Mouse (Mus musculus): ENCODE measurements around the gene Cenpl.

Gene Cenpl

DNA sequence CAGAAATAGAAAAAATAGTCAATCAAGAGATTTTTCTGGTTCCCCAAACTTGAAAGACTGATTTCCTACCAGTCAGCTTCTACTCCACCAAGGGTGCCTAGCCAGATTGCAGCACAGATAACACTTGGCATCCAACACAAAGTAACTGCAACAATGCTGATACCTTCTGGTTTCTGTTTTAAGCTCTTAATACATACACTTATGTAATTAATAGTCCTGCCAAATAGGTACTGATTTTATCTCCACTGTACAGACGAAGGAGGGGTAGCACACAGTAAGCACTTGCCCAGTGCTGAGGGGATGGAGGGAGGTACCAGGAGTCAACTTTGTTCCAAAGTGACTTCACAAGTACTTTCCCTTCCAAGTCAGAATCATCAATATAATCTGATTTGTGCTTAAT is 33.3 kb downstream of the Cenpl start:
- Histone ChIP-seq H3K27me3 (ENCODE audit: control insufficient read depth, insufficient read depth, low read length, poor library complexity, severe bottlenecking) (no peaks in the 10 kb centered on the region), H3K36me3 (ENCODE audit: control insufficient read depth, insufficient read depth, low read length, poor library complexity, severe bottlenecking) (peaks cover 20% of the 10 kb centered on the region)
- DNase-seq (ENCODE audit: low read depth, low spot score): no peak

- DNase-seq (ENCODE audit: low read depth, low spot score): no peak
- no peaks in the 10 kb centered on the region for H3K27me3 ChIP-seq (ENCODE audit: control insufficient read depth, insufficient read depth, low read length, poor library complexity, severe bottlenecking)
- H3K36me3 ChIP-seq (ENCODE audit: control insufficient read depth, insufficient read depth, low read length, poor library complexity, severe bottlenecking): peaks cover 10% of the 10 kb centered on the region; the same call in 1 of the 2 replicates
Measured at GRCm38 (mm10) chr1:161109216-161109615, 38.7 kb downstream of the Cenpl start.

GRCm38 (mm10) chr1:161114591-161114990 is 44.1 kb downstream of the Cenpl start:
- H3K36me3 ChIP-seq (ENCODE audit: control insufficient read depth, insufficient read depth, low read length, poor library complexity, severe bottlenecking): peaks cover 4% of the 10 kb centered on the region; the same call in 1 of the 2 replicates
- H3K27me3 ChIP-seq (ENCODE audit: control insufficient read depth, insufficient read depth, low read length, poor library complexity, severe bottlenecking): no peaks in the 10 kb centered on the region; the same call in 1 of the 2 replicates
- DNase-seq (ENCODE audit: low read depth, low spot score): no peak

GRCm38 (mm10) chr1:161122661-161123418 is 52.3 kb downstream of the Cenpl start:
- Histone ChIP-seq H3K27me3 (ENCODE audit: control insufficient read depth, insufficient read depth, low read length, poor library complexity, severe bottlenecking) (no peaks in the 10 kb centered on the region), H3K36me3 (ENCODE audit: control insufficient read depth, insufficient read depth, low read length, poor library complexity, severe bottlenecking) (0 out of 2 replicates have a peak, but pooled peaks cover 2% of the 10 kb centered on the region)
- no peak for DNase-seq (ENCODE audit: low read depth, low spot score)

GRCm38 (mm10) chr1:161126461-161126860 is 55.9 kb downstream of the Cenpl start:
- no peak for DNase-seq (ENCODE audit: low read depth, low spot score)
- Histone ChIP-seq H3K27me3 (ENCODE audit: control insufficient read depth, insufficient read depth, low read length, poor library complexity, severe bottlenecking) (no peaks in the 10 kb centered on the region), H3K36me3 (ENCODE audit: control insufficient read depth, insufficient read depth, low read length, poor library complexity, severe bottlenecking) (0 out of 2 replicates have a peak, but pooled peaks cover 2% of the 10 kb centered on the region)

- DNase-seq (ENCODE audit: low read depth, low spot score): peak; percentile 93
- Histone ChIP-seq H3K36me3 (ENCODE audit: control insufficient read depth, insufficient read depth, low read length, poor library complexity, severe bottlenecking) (no peaks in the 10 kb centered on the region), H3K27me3 (ENCODE audit: control insufficient read depth, insufficient read depth, low read length, poor library complexity, severe bottlenecking) (no peaks in the 10 kb centered on the region)
Measured at GRCm38 (mm10) chr1:161130726-161131664, 60.5 kb downstream of the Cenpl start, which contains the start of gene Klhl20. Klhl20 (minus strand) TSS chr1:161131511.
